Mouse (Mus musculus) hindbrain, embryonic 14.5 days (tissue): Measurements from ENCODE around the gene Gm14569. TPM values are rescaled to one million over a fixed set of nuclear protein-coding genes. Genes with fewer than 3 reads are reported as not detected.

Experiments used
- ATAC-seq: fragments of 200-750 bp; cut with Nextera tagmentation; 2 replicates; pipeline ENCODE4 v1.8.0; 2017; ENCODE audit warnings: moderate number of reproducible peaks, mild to moderate bottlenecking, moderate TSS enrichment, moderate library complexity; ENCODE audit not compliant: low FRiP score
- DNase-seq: peaks from one replicate; pipeline ENCODE4 v3.0.0-alpha.2; 2015; ENCODE audit warnings: low spot score
- H3K27ac ChIP-seq: fragments of 300-500 bp; sonication (generic); 2 replicates; pipeline ENCODE4 v1.5.1; 2014; ENCODE audit warnings: mild to moderate bottlenecking, moderate library complexity
- H3K27me3 ChIP-seq: fragments of 300-500 bp; sonication (generic); 2 replicates; pipeline ENCODE4 v1.6.1; 2014; ENCODE audit warnings: mild to moderate bottlenecking, low read length, mixed read lengths; ENCODE audit not compliant: control insufficient read depth, insufficient read depth
- H3K36me3 ChIP-seq: fragments of 300-500 bp; sonication (generic); replicated peaks from 2 replicates; pipeline ENCODE4 v1.6.1; 2014; ENCODE audit not compliant: control insufficient read depth, insufficient read depth
- H3K4me1 ChIP-seq: fragments of 300-500 bp; sonication (generic); replicated peaks from 2 replicates; pipeline ENCODE4 v1.6.1; 2014; ENCODE audit warnings: antibody characterized with exemption, low read length, mixed read lengths; ENCODE audit not compliant: control insufficient read depth, insufficient read depth
- H3K4me2 ChIP-seq: fragments of 300-500 bp; sonication (generic); replicated peaks from 2 replicates; pipeline ENCODE4 v1.6.1; 2014; ENCODE audit warnings: mild to moderate bottlenecking, moderate library complexity
- H3K4me3 ChIP-seq: fragments of 300-500 bp; sonication (generic); replicated peaks from 2 replicates; pipeline ENCODE4 v1.5.1; 2014; ENCODE audit warnings: mild to moderate bottlenecking, low read length
- H3K9ac ChIP-seq: fragments of 300-500 bp; sonication (generic); 2 replicates; pipeline ENCODE4 v1.6.1; 2014
- H3K9me3 ChIP-seq: fragments of 300-500 bp; sonication (generic); 2 replicates; pipeline ENCODE4 v1.6.1; 2016; ENCODE audit warnings: low read length; ENCODE audit not compliant: control insufficient read depth
- WGBS: fragments of 180-500 bp; shearing (Covaris S2); extraction: QIAGEN DNeasy Blood & Tissue Kit; methylation state at CpG from one replicate; pipeline ENCODE4 v1.1.7; 2014; 5-methylcytosine and 5-hydroxymethylcytosine counted together
- polyA plus RNA-seq: library from polyadenylated mRNA; unstranded; fragments of >200 nt; fragmentation: Nextera tagmentation; extraction: Ambion mirVana; gene quantifications from 2 replicates; pipeline ENCODE4 v1.2.1, GENCODE M21; 2014

Gm14569 gene
- polyA plus RNA-seq: 0.12 TPM in 1 of 2 replicates, not detected in the other

DNA sequence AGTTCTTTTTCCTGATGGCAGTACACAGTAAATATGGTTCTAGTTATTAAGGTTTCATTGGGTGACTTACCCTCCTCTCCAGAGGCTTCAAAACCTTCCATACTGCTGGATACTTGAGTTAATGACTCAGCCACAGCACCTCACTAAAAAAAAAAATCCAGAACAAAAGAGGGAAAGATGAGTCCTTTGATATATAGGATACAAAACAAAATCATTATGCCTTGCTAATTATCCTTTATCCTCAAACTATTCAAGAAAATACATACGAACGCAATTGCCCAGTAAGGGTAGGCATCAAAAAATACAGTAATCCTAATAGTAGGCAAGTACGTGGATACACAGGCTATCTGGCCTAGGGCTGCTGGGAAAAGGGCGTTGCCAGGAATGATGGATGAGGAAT is at the start of gene Gm14569:
Gene Gm14569 (minus strand): TSS at position 101 of the 400 bp plus-strand sequence.
- WGBS: 89% methylated on average over 4 of the region's 4 CpGs
- H3K4me3 ChIP-seq: no peak within 1 kb of the TSS
- H3K36me3 ChIP-seq: no peaks in the 10 kb centered on the region
- H3K27me3 ChIP-seq: no peaks in the 10 kb centered on the region
- H3K9ac ChIP-seq: no peak within 1 kb of the TSS
- H3K27ac ChIP-seq: no peak within 1 kb of the TSS
- ATAC-seq (no peak), DNase-seq (no peak)
- H3K4me2 ChIP-seq: no peak within 1 kb of the TSS
- H3K4me1 ChIP-seq: no peaks in the 10 kb centered on the region
- H3K9me3 ChIP-seq: no peaks in the 10 kb centered on the region

DNA sequence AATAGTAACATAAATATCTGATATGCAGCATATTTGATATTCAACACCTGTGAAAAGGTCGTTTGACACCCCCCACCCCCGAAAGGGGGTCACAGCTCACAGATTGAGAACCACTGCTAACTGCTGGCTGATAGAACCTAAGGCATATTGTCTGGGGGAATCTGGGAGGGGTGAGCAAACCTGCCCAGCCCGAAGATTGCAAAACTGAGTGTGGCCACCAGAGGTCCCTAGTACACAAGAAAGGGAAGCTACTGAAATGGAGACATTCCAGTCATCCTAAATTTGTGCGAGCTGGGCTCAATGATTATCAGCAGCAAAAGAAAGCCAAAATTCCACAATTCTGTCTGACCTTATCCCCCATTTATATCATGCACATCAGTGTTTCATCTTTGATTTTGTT is 42.9 kb upstream of the Gm14569 start:
- DNase-seq: peak; percentile 78
- Histone ChIP-seq H3K4me1 (no peaks in the 10 kb centered on the region), H3K4me3 (no peak overlapping the region), H3K27ac (no peak overlapping the region), H3K36me3 (no peaks in the 10 kb centered on the region), H3K9me3 (no peaks in the 10 kb centered on the region), H3K9ac (no peak overlapping the region), H3K27me3 (no peaks in the 10 kb centered on the region), H3K4me2 (no peak overlapping the region)
- WGBS: 12% methylated on average over 4 of the region's 4 CpGs
- no peak for ATAC-seq

DNA sequence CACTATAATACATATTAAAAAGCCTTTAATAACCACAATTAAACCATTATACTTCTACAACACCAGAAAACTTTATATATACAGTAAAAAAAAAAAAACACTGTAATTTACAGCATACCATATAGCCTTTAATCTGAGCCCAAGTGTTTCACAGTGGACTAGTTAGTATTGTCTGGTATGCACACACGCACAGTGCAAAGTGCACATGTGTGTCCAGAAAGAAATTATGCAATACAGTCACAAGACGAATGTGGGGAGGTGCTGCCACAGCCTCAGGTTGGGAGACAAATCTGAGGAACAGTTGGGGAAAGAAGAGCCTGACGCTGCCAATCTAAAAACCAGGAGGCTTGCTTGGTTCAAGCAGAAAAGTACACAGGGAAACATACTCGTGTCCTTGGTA is 42.1 kb upstream of the Gm14569 start:
- H3K27me3 ChIP-seq: no peaks in the 10 kb centered on the region
- H3K4me2 ChIP-seq: no peak overlapping the region
- H3K4me1 ChIP-seq: no peaks in the 10 kb centered on the region
- no peak for DNase-seq
- H3K4me3 ChIP-seq: no peak overlapping the region
- no peaks in the 10 kb centered on the region for H3K36me3 ChIP-seq
- H3K27ac ChIP-seq: no peak overlapping the region
- 75% methylated on average over 4 of the region's 4 CpGs for WGBS
- H3K9ac ChIP-seq: no peak overlapping the region
- no peaks in the 10 kb centered on the region for H3K9me3 ChIP-seq
- no peak for ATAC-seq

- ATAC-seq (no peak), DNase-seq (no peak)
- Histone ChIP-seq H3K9ac (no peak overlapping the region), H3K27ac (no peak overlapping the region), H3K36me3 (no peaks in the 10 kb centered on the region), H3K9me3 (no peaks in the 10 kb centered on the region), H3K4me2 (no peak overlapping the region), H3K4me1 (no peaks in the 10 kb centered on the region), H3K27me3 (no peaks in the 10 kb centered on the region), H3K4me3 (no peak overlapping the region)
- 83% methylated on average over 5 of the region's 5 CpGs for WGBS
Observed at GRCm38 (mm10) chrX:36530251-36530650, 38.6 kb upstream of the Gm14569 start.

DNA sequence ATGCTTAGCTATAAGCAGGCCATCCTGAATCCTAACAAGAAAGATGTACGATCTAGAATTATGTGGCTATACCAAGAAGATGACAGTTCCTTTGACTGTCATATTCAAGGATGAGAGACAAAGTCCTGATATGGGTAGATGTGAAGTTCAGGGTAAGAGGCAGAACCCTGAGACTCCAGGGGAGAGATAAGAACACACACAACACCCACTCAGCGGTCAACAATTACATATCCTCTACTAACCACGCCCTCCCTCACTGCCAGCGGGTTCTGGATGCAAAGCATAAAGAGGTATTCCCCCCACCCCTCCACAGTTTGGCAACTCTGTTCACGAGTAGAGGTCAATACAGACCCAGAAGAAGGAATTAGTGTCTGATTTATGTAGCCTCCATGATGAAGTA is 32.1 kb upstream of the Gm14569 start:
- Histone ChIP-seq H3K36me3 (no peaks in the 10 kb centered on the region), H3K27me3 (no peaks in the 10 kb centered on the region), H3K27ac (no peak overlapping the region), H3K4me1 (no peaks in the 10 kb centered on the region), H3K9me3 (no peaks in the 10 kb centered on the region), H3K4me2 (no peak overlapping the region), H3K4me3 (no peak overlapping the region), H3K9ac (no peak overlapping the region)
- no peak for ATAC-seq
- no peak for DNase-seq
- WGBS: 71% methylated on average over 5 of the region's 5 CpGs

GRCm38 (mm10) chrX:36513726-36514125 is 22.1 kb upstream of the Gm14569 start:
- Histone ChIP-seq H3K9ac (no peak overlapping the region), H3K9me3 (no peaks in the 10 kb centered on the region), H3K27me3 (no peaks in the 10 kb centered on the region), H3K4me1 (no peaks in the 10 kb centered on the region), H3K27ac (no peak overlapping the region), H3K36me3 (no peaks in the 10 kb centered on the region), H3K4me2 (no peak overlapping the region), H3K4me3 (no peak overlapping the region)
- no peak for DNase-seq
- WGBS: 49% methylated on average over 8 of the region's 8 CpGs
- no peak for ATAC-seq

- H3K27me3 ChIP-seq: no peaks in the 10 kb centered on the region
- no peaks in the 10 kb centered on the region for H3K9me3 ChIP-seq
- WGBS: 61% methylated on average over 9 of the region's 9 CpGs
- H3K4me3 ChIP-seq: no peak overlapping the region
- H3K9ac ChIP-seq: no peak overlapping the region
- H3K4me1 ChIP-seq: no peaks in the 10 kb centered on the region
- no peak overlapping the region for H3K4me2 ChIP-seq
- no peak for DNase-seq
- no peaks in the 10 kb centered on the region for H3K36me3 ChIP-seq
- no peak for ATAC-seq
- no peak overlapping the region for H3K27ac ChIP-seq
Observed at GRCm38 (mm10) chrX:36513231-36513630, 21.6 kb upstream of the Gm14569 start.

DNA sequence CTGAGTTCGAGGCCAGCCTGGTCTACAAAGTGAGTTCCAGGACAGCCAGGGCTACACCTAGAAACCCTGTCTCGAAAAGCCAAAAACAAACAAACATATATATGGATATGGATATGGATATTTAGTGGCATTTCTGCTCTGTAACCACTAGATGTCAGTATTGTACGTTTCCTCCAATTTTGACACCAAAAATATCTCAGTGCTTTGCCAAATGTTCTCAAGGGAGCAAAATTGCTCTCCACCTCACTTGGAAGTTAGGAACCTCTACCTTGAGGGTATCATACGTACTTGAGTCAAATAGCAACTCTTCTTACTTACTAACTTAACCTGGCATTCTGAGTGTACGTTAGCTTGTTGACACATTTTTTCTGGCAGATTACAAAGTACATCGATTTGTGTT is 15.2 kb upstream of the Gm14569 start:
- Histone ChIP-seq H3K36me3 (no peaks in the 10 kb centered on the region), H3K9me3 (no peaks in the 10 kb centered on the region), H3K4me3 (no peak overlapping the region), H3K4me1 (no peaks in the 10 kb centered on the region), H3K27me3 (no peaks in the 10 kb centered on the region), H3K27ac (no peak overlapping the region), H3K9ac (no peak overlapping the region), H3K4me2 (no peak overlapping the region)
- DNase-seq (peak; percentile 68), ATAC-seq (no peak)
- WGBS: 46% methylated on average over 6 of the region's 6 CpGs

GRCm38 (mm10) chrX:36489506-36489905 is 2.1 kb downstream of the Gm14569 start:
- Histone ChIP-seq H3K4me1 (no peaks in the 10 kb centered on the region), H3K36me3 (no peaks in the 10 kb centered on the region), H3K9ac (no peak overlapping the region), H3K4me2 (no peak overlapping the region), H3K27ac (no peak overlapping the region), H3K9me3 (no peaks in the 10 kb centered on the region), H3K4me3 (no peak overlapping the region), H3K27me3 (no peaks in the 10 kb centered on the region)
- WGBS: 27% methylated on average over 3 of the region's 3 CpGs
- ATAC-seq (no peak), DNase-seq (no peak)

- Histone ChIP-seq H3K4me1 (no peaks in the 10 kb centered on the region), H3K36me3 (no peaks in the 10 kb centered on the region), H3K27me3 (no peaks in the 10 kb centered on the region), H3K9me3 (no peaks in the 10 kb centered on the region), H3K9ac (no peak overlapping the region), H3K27ac (no peak overlapping the region), H3K4me2 (no peak overlapping the region), H3K4me3 (no peak overlapping the region)
- DNase-seq (peak; percentile 58), ATAC-seq (no peak)
- WGBS: 41% methylated on average over 7 of the region's 7 CpGs
Observed at GRCm38 (mm10) chrX:36487996-36488395, 3.6 kb downstream of the Gm14569 start.
